Mouse (Mus musculus): ENCODE data around the gene Traf3ip1. TPM values are rescaled to one million over a fixed set of nuclear protein-coding genes. Genes with fewer than 3 reads are reported as not detected.
A peak's percentile ranks its signal among the peaks of the same experiment; 100 is the strongest.

Gene Traf3ip1
- 18.3 and 20.1 TPM in 2 replicates for polyA plus RNA-seq (2012; rRNA removed)

DNA sequence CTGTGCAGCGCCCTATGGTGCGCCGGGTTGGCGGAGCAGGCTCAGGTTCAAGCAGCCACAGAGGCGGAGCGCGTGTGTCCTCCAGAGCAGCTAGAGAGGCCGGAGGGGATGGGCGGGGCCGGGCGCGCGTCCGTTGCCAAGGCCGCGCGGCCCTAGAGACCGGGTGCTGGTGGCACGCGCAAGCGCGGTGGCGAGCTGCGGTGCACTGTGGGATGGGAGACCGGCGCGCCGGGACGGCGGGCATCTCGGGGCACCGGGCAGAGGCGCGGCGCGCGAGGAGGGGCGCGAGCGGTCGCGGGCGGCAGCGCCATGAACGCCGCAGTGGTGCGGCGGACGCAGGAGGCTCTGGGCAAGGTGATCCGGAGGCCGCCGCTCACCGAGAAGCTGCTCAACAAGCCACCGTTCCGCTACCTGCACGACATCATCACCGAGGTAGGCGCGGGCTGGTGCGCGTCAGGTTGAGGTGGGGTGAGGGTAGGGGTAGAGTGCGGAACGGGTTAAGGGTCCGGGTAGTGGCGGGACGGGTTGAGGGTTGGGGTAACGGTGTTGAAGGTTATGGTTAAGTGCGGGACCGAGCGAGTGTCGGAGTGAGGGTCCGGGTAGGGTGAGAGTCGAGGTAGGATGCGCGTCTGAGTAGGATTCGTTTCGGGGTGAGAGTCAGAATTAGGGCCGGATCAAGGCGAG, at the start of gene Traf3ip1:
Gene Traf3ip1, plus strand, starts transcription at position 191 of the 684 bp plus-strand sequence.
- DNase-seq (ENCODE audit: low read depth), result peak; percentile 96
- no peak for TF ChIP-seq CTCF (IDR thresholded peaks at IDR 0.05; ENCODE audit: borderline replicate concordance, extremely low read depth, insufficient read depth, insufficient read length)
- TF ChIP-seq POLR2A (IDR thresholded peaks at IDR 0.05; ENCODE audit: borderline replicate concordance, extremely low read depth, insufficient read depth, insufficient read length, poor library complexity, severe bottlenecking), result peak; percentile 94

DNA sequence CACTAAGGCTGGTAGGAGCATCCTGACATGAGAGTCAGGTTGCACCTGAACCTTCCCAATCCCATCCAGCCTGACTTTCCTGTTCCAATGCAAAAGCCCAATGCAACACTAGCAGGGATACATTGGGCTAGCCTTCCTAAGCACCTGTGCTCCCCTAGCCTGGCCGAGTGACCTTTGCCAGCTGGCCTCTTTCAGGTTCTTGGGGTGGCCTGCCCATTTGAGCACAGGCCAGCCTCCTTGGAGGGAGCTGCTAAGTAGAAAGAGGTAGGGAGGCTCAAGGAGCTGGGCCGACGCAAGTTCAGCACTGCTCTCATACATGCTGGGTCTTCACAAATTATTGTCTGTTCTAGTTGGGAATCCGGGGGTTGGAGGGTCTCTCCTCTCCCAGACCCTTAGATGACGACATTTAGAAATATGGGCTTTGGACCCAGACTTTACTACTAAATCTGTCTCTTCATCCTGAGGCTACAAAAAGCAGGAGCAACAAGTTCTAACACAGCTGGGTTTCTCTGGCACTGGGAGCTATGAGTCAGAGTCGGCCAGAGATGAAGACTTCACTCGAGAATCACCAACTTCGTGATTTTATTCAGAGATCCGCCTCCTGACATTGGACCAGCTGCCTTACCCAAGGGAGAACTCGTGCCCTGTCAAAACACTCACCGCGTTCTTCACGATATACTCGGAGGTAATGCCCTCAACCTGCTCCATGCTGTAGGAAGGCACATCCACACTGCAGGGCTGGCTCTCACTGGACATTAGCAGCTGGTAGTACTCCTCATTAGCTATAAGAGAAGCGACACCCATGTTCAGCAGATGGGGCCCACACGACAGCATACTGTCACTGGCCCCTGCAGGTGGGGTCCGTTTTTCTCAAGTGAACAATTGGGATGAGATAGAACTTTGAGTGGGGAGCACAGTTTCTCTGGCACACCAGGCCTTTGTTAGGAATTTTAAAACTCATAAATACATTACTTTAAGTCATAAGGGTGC, 49.3 kb upstream of the Traf3ip1 start:
- no peak for TF ChIP-seq POLR2A (IDR thresholded peaks at IDR 0.05; ENCODE audit: borderline replicate concordance, extremely low read depth, insufficient read depth, insufficient read length, poor library complexity, severe bottlenecking)
- no peak for TF ChIP-seq CTCF (IDR thresholded peaks at IDR 0.05; ENCODE audit: borderline replicate concordance, extremely low read depth, insufficient read depth, insufficient read length)
- DNase-seq (ENCODE audit: low read depth), result no peak

DNA sequence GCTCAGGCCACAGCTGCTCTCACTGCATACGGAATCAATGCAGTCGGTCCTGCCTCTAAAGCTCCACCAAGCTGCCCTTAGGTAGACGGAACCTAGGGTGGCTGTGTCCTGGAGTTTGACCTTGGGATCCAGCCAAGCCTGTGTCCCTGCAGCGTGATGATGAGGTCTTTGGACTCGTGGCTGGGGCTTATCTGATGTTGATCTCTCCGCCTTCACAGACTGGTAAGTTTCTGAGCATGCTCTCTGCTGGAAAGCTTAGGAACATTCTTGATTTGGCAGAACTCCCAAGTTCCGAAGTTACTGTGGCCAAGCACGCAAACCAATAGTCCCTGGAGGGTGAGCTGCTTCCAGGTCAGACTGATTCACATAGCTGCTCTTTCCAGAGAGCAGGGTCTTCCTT, 48.4 kb upstream of the Traf3ip1 start:
- no peak for TF ChIP-seq POLR2A (IDR thresholded peaks at IDR 0.05; ENCODE audit: borderline replicate concordance, extremely low read depth, insufficient read depth, insufficient read length, poor library complexity, severe bottlenecking)
- no peak for TF ChIP-seq CTCF (IDR thresholded peaks at IDR 0.05; ENCODE audit: borderline replicate concordance, extremely low read depth, insufficient read depth, insufficient read length)
- DNase-seq (ENCODE audit: low read depth), result peak; percentile 19

- TF ChIP-seq POLR2A (IDR thresholded peaks at IDR 0.05; ENCODE audit: borderline replicate concordance, extremely low read depth, insufficient read depth, insufficient read length, poor library complexity, severe bottlenecking) (no peak), CTCF (IDR thresholded peaks at IDR 0.05; ENCODE audit: borderline replicate concordance, extremely low read depth, insufficient read depth, insufficient read length) (no peak)
- DNase-seq (ENCODE audit: low read depth), result no peak
Observed at GRCm38 (mm10) chr1:91446511-91446910, 47.9 kb upstream of the Traf3ip1 start.

GRCm38 (mm10) chr1:91448688-91449087, 45.8 kb upstream of the Traf3ip1 start:
- TF ChIP-seq CTCF (IDR thresholded peaks at IDR 0.05; ENCODE audit: borderline replicate concordance, extremely low read depth, insufficient read depth, insufficient read length) (no peak), POLR2A (IDR thresholded peaks at IDR 0.05; ENCODE audit: borderline replicate concordance, extremely low read depth, insufficient read depth, insufficient read length, poor library complexity, severe bottlenecking) (no peak)
- no peak for DNase-seq (ENCODE audit: low read depth)

- DNase-seq (ENCODE audit: low read depth), result no peak
- no peak for TF ChIP-seq POLR2A (IDR thresholded peaks at IDR 0.05; ENCODE audit: borderline replicate concordance, extremely low read depth, insufficient read depth, insufficient read length, poor library complexity, severe bottlenecking)
Observed at GRCm38 (mm10) chr1:91450851-91451250, 43.6 kb upstream of the Traf3ip1 start.

GRCm38 (mm10) chr1:91451547-91452084, 42.8 kb upstream of the Traf3ip1 start:
- DNase-seq (ENCODE audit: low read depth), result no peak
- TF ChIP-seq POLR2A (IDR thresholded peaks at IDR 0.05; ENCODE audit: borderline replicate concordance, extremely low read depth, insufficient read depth, insufficient read length, poor library complexity, severe bottlenecking) (no peak), CTCF (IDR thresholded peaks at IDR 0.05; ENCODE audit: borderline replicate concordance, extremely low read depth, insufficient read depth, insufficient read length) (no peak)

DNA sequence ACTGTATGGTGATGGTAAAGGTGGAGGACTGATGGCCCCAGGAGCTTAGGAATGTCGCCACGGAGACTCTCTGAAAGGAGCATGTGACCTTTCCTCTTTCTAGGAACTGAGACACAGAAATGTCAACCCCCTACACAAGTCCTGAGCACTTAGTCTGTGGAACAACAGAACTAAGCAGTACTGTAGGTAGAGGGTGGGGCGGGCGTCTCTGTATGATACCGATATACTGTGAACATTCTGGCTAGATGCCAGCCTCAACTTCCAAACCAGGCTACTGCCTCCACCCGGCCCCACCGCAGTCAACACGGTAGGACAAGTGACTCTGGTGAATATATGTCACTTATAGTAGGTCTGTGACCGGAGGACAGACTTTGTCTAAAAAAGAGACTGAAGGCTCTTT, 40.5 kb upstream of the Traf3ip1 start:
- TF ChIP-seq CTCF (IDR thresholded peaks at IDR 0.05; ENCODE audit: borderline replicate concordance, extremely low read depth, insufficient read depth, insufficient read length), result no peak
- TF ChIP-seq POLR2A (IDR thresholded peaks at IDR 0.05; ENCODE audit: borderline replicate concordance, extremely low read depth, insufficient read depth, insufficient read length, poor library complexity, severe bottlenecking), result no peak
- DNase-seq (ENCODE audit: low read depth), result no peak

GRCm38 (mm10) chr1:91454366-91454765, 40.1 kb upstream of the Traf3ip1 start:
- no peak for DNase-seq (ENCODE audit: low read depth)
- no peak for TF ChIP-seq CTCF (IDR thresholded peaks at IDR 0.05; ENCODE audit: borderline replicate concordance, extremely low read depth, insufficient read depth, insufficient read length)
- TF ChIP-seq POLR2A (IDR thresholded peaks at IDR 0.05; ENCODE audit: borderline replicate concordance, extremely low read depth, insufficient read depth, insufficient read length, poor library complexity, severe bottlenecking), result no peak

DNA sequence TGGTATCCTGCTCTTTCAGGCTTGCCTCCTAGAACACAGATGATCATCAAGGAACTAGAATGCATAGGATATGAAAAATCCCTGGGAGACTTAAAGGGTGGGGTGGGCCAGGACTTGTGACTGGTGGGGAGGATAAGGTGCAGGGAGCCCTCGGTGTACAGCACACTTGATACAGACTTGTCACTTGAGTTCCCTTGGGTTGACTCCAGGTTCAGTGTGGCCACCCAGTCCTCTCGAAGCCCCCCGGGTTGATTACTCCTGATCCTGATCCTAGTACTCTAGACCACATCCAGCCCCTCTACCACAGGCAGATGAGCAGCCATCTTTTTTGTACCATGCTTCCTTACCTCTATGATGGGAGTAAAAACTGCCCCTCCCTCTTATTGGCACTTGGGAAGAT, 39.5 kb upstream of the Traf3ip1 start:
- DNase-seq (ENCODE audit: low read depth), result no peak
- TF ChIP-seq CTCF (IDR thresholded peaks at IDR 0.05; ENCODE audit: borderline replicate concordance, extremely low read depth, insufficient read depth, insufficient read length) (no peak), POLR2A (IDR thresholded peaks at IDR 0.05; ENCODE audit: borderline replicate concordance, extremely low read depth, insufficient read depth, insufficient read length, poor library complexity, severe bottlenecking) (no peak)

GRCm38 (mm10) chr1:91455661-91456161, 38.7 kb upstream of the Traf3ip1 start:
- TF ChIP-seq CTCF (IDR thresholded peaks at IDR 0.05; ENCODE audit: borderline replicate concordance, extremely low read depth, insufficient read depth, insufficient read length) (no peak), POLR2A (IDR thresholded peaks at IDR 0.05; ENCODE audit: borderline replicate concordance, extremely low read depth, insufficient read depth, insufficient read length, poor library complexity, severe bottlenecking) (no peak)
- peak; percentile 57 for DNase-seq (ENCODE audit: low read depth)

Data from brain, embryonic 14.5 days (tissue).